Mouse (Mus musculus) frontal cortex, postnatal 10 days (tissue): Measurements from ENCODE around the gene Stxbp4.
A peak's percentile ranks its signal among the peaks of the same experiment; 100 is the strongest.

Experiments used
- DNase-seq, 2 experiments: peaks; one replicate each; pipeline ENCODE4 v3.0.0; 2022; ENCODE audit warnings: low spot score in 2 of 2, mixed read lengths in 1 of 2

The Stxbp4 gene

DNA sequence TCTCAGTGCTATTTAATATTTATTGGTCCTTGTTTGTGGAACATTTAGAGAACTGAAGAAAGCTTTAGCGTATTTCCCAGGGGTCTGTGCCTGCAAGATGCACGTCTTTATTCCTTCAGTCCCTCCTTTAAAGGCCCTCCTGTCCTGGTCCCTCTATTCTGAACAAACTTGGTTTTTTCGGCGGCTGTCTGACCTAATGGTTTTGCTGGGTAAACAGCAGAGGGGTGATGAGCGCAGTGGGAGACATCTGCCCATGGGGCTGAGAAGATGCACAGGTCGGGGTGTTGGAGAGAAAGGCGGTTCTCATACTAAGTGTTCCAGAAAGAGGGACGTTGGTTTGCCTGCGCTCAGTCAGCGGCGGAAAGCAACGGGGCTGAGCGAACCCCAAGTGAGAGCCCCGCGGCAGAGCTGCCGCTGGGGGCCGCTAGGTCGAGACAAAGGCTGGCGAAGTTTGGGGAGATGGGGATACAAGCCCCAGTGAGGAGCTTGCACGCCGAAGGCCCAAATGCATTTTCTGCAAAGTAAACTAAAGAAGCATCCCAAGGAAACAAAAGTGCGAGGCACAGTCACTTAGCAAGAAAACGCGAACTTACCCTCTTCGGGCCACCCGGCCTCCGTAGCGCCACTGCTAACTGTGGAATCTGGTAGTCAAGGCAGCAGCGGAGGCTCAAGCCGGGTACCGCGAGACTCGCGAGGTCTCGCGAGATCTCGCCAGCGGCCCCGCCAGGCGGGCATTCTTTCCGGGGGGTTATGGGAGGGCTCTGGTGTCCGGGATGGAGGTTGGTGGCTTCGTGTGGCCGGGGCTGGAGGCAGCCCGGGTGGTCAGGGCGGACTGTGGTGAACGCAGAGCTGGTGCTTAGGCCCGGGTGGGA is at the start of gene Stxbp4, which contains the start of gene Cox11:
Gene Stxbp4 (minus strand): TSS at position 645 of the 872 bp plus-strand sequence.
Gene Cox11 (plus strand): TSS at position 734 of the 872 bp plus-strand sequence.
- DNase-seq = peak; percentile 92 to 94

DNA sequence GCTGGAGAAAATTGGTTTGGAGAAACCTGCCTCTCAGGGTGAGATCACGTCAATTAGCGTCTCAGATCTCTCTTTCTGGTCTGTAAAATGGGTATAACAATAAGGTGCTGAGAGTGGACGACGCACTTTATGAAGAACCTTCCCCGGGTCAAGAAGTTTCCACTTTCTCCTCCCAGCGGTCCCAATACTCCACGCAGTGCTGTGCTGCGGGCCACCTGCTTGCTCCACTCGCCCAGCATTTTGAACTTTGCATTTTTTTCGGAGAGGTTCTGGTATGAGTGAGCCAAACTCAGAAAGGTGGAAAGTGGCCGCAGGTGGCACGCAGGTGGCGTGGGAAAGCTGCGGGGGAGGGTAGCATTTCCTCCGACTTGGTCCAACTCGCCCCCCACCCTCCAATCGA is 49.2 kb upstream of the Stxbp4 start:
- no peak for DNase-seq

DNA sequence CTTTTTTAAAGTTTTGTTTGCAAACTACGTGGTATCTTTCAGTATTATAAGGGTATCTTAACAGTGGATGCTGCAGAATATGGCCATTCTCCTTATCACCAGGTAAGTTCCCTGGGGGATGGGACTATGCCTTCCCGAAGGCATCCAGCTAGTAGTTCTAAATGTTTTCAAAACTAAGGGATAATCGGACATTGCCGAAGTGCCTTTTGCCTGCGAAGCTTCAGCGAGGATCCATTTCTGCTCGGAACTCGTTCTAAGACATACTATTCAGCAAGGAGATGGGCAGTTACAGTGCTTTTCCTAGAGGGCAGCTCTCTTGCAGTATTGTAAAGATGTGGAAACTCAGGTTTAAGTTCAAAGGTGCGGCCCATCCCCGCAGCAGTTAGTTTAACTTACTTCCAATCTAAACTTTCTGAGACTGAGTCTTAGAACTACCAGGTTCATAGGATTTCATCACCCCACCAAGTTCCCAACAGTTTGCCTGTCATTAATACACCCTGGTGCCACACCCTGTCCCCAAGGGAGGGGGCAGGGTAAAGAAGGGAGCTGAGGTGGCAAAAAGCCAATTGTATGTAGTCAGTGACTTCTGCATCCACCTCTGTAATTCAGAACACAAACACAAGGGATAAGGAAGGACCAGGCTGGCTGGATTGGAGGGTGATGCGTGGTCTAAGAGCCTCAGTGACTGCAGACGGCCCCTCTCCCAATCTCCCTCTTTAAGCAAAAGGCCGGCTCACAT is 48.6 kb upstream of the Stxbp4 start:
- no peak for DNase-seq

DNA sequence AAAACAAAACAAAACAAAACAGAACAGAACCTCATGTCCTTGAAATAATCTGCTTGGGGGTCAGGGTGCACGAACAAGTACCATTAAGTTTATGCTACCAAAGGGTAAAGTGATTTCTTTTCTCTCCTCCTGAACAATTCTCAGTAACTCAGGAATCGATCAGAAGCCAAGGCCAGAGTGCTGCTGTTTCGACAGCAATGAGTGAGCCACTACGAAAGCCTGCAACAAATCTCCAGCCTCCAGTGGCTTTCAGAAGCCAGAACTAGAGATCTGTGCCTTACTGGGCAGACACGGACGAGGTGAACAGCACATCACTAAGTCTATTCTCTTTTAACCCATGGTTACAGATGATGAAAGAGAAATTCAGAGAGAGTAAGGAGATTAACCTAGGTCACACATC is 47.3 kb upstream of the Stxbp4 start:
- no peak for DNase-seq

DNA sequence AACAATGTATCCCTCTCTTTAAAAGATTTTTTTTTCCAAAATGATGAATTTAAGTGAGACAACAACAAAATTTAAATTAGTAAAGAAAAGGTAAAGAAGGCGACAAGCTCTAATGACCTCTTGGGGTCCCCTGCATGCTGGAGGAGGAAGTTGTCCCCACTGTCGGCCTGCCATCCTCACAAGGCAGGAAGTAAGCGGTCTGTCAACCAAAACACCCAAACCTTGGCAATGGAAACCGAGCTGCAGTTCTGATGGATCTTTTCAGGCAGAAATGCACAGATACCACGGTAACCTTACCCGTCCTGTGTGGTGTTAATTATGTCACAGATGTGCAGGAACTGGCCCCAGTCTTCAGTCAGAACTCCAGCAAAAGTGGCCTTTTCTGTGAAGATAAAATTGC is 46.9 kb upstream of the Stxbp4 start:
- DNase-seq = no peak

DNA sequence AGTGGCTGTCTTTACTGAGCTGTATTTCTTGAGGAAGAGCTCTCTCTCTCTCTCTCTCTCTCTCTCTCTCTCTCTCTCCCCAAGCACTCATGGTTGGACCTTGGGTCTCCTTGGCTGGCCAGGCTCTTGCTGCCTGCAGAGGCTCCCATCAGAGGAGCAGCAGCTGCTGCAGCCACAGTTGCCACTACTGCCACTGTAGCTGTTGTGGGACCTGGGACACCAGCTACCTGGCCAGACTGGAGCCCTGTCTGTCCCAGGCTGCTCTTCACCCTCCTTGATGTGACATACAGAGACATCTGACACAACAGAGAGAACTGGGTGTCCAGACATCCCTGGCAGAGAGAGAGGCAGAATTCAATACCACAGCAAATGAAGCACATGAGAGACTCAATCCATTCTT is 43.3 kb upstream of the Stxbp4 start:
- DNase-seq = no peak

DNA sequence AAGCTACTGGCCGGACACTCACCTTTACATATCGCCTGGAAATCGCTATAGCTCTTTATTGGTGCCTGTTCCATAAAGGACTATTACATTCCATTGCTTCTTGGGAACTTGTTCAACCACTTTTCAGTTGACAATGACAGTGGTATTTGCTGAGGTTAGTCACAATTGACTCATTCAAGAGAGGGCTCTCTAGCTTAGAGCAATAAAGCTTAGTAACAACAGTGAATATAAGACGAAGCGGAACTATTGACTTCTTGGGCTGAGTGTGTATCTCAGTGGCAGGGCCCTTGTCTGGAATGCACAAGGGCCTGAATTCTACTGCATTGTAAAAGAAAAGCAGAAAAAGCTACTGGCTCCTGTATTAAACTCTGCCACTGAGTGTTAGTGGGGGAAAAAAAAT is 40.7 kb upstream of the Stxbp4 start:
- no peak for DNase-seq

DNA sequence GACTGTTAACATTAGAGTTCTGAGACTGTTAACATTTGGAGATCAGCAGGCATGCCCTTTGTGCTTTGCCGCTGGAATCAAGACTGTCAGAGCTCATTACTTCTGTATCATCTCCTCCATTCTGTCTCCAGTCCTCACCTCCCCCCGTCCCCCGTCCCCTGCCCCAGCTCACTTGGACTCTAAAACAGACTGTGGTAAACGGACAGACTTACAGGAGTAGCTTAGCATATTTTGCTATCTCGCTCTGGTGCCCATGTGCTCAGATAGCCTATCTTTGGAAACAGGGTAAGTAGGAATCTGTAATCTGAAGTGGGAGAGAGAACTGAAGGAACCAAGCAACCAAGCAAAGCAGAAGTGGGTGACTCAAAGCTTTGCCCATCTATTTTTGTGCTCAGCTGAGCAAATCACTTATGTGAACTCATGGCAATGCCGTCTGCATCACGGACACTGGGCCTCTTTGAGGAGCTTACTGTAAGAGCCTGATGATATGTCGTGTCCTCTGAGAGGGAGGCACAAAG is 39.9 kb upstream of the Stxbp4 start:
- DNase-seq = peak in 1 of 2 experiments; percentile 27

DNA sequence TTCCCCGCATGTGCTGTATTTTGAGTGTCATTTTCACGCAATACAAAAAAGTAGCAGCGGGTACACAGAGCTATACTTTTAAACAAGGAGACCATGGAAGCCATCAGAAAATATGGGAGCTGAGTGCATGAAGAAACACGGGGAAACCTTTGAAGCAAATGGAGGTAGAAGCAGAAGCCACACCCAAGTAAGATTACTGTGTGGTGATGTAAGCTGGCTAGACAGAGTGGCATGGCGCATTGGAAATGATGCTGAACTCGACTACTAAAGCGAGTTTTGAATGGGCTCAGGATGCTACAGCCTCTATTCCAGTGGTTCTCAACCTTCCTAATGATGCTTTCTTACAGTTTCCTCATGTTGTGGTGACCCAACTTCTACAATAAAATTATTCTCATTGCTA is 39.1 kb upstream of the Stxbp4 start:
- no peak for DNase-seq

DNA sequence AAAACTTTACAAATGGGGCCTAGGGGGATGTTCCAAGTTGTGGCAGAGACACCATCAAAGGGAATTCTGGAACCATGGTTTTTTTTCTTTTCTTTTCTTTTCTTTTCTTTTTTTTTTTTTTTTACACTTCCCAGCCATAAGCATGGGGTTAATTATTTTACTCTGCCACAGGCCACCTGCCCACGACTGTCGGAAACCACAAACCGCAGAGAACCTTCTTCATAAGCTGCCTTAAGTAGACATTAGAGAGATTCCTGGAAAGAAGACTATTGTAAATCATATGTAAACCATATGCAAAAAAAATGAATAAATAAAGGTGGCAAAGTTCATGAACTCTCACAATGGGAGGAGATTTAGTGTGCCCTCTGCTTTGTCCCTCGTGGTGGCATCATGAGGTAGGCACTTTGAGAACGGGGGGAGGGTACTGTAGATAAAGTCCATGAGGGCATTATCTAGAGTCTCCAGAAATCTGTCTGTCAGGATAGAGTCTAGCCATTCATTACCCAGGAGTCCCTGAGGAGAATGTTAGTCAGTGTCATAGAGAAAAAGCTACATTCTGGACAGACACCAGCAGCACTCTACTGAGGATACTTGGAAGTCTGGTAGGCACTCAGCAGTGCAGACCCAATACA is 37.7 kb upstream of the Stxbp4 start:
- no peak for DNase-seq

DNA sequence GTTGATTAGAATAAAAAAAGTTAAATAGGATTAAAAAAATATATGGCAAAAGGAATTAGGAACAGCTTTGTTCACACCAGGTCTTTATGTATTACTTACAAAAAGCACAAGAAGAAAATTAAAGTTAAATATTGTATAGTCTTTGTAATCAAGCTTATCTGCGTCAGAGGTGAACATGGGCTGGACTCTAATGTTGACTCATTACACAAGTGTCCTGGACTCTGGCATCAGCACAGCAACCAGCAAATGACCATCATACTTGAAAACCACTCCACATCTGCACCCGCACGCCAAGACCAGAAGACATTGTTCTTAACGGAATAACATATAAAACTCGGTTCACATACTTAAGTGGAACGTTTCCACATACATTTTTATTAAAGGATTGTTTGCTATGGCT is 29.4 kb upstream of the Stxbp4 start:
- no peak for DNase-seq

DNA sequence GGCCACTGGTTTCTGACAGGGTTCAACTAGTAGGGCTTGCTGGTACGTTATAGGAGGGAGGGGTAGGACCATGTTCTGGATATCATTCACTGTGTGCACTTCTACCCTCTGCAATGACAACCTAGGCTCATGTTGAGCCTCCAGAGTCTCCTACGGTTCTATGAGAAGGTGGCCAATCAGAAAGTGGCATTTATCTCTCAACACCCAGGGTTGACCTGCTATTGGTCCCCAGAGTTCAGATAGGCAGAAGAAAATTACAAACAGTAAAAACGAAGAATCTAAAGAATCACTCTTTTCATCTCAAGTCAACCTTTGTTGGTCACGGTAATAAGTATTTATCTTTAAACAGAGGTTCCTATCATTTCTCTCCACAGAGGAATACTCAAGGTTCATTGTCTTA is 29.0 kb upstream of the Stxbp4 start:
- DNase-seq = no peak

DNA sequence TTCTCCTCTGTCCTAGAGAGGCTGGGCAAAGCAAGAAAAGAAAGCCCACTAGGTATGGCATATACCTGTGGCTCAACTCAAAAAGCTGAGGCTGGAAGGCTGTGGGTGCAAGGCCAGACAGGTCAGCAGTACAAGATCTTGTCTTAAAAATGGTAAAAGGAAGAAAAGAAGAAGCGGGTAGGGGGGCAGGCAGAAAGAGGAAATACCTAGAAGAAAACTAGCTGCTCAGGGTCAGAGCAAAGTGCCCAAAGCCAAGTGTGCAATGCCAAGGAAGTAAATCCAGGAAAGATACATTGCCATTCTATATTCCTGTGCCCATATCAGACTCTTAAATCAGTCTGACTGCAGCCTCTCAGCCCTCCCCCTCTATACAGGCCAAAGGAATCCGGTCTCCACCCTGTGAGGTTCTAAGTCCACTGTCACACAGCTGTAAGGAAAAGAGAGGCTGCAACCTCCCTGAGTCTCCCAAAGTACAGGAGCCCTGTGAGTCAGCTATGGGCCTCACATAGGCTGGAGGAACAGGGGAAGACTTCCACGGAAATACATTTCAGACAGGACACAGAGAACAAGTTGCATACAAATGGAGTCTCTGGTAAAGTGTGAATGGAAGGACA is 28.4 kb upstream of the Stxbp4 start:
- DNase-seq = no peak

DNA sequence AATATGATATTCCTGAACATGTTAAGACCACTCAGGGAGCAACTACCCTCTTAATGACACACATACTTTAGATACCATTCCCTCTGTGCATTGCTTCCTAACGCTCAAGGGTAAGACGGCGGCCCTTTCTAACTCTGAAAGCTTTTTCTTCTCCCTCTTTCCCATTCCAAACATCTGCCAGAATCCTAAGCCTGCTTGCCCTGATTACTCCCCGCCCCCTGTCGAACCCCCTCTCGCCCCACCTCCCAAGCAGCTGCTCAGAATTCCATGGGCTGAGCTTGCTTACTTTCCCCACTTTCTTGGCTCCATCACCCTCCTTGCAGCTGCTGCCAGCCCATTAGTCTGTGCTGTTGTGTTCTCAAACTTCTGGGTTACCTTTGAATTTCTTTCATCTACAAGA is 27.3 kb upstream of the Stxbp4 start:
- DNase-seq = peak; percentile 29 to 34

DNA sequence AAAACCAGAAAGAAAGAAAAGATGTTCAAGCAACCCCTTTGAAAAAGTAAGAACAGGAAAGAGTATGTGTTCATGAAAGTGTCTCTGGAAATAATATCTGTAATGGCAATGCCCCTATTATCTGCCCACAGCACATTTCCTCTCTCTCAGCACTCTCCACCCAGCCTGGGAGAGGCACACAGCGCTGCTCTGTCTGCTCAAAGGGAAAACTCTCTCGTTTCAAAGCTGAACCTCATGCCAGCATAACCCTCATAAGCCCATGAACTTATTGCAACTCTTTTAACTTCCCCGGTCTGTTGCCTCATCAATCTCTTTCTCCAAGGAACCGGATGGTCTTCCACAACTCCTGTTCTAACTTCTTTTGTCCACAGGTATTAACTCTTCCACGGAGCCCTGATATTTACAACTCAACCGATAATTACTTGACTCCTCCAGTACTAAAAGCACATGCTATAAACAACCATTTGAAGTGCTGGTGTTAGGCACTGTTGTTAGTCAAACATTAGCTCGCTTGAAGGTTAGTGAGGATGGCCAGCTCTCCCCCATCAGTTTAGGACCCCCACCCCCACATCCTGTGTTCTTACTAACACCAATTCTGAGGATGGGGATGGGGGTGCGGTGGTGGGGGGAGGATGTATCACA is 26.6 kb upstream of the Stxbp4 start:
- DNase-seq = no peak

DNA sequence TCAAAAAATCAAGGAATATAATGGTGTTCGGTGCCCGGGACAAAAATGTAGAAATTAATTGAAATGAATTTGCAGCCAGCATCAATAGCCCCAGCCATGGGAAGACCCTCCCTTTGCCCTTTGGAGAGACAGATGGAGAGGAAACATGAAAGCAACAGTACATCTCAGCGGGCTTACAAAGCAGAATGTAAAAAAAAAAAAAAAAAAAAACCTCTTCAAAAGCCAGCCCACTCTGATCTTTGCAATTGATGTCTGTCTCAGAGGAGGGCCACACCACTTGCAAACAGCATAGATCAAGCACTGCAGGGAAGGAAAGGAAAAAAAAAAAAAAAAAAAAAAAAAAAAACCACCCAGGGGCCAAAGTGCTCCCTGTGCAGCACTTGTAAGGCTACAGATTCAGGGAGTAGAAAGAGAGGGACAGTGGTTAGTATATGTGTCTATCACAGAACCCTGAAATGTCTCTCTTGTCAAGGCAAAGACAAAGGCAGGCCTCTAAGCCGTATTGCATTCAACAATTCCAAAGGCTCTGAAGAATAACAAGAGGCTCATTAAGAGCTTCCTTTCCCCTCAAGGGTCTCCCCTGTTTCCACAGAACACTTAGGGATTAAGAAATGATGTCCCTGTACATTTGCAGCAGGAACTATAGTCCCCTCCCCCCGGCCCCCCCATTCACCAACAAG is 25.9 kb upstream of the Stxbp4 start:
- DNase-seq = no peak

DNA sequence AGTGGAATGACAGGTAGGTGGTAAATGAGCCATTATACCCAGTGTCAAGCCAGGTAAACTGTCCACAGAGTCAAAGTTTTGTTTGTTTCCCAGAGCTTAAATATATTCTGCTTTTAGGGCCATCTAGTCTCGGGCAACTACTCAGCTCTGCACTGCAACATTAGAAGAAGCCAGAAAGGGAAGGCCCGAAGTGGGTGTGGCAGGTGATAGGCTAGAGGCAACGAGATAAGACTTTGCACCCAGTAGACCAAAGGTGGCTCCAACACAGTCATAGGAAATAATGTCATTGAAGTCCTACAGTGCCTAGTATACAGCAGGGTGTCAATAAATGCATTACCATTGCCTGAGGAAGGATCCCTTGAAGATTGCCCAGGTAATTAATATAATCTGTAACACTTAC is 25.2 kb upstream of the Stxbp4 start:
- DNase-seq = no peak

DNA sequence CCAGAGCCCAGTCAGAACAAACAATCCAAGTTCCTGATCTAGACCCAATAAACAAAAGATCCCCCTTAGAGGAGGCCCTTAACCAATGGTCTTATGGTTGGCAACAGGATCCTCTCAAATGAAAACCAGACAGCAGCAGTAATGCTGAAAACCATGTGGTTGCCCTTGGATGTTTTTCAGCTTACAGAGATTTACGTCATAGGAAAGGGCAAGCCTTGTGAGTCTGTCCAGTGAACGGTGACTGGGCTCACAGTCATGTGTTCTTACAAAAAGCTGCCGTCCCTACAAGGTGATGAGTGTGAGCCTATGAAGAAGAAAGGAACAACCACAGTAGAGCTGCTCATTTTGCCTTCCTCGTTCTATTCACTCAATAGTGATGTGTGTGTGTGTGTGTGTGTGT is 22.8 kb upstream of the Stxbp4 start:
- DNase-seq = no peak

DNA sequence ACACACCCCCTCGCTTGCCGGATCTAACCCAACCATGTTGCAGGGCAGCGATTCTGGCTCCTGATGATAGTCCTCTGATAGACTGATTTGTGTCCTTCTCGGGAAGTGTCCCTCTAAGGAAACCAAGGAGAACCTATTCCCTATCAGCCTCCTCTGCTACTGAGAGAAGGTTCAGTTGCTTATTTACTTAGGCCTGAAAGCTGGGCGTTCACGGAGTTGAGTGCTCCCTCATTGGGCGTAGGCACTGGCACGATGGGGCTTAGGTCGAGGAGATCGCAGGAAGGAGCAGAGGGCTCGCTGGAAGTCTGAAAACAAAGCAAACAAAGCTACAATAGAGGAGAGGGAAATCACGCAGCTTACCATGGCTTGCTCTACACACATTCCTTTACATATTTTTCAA is 19.6 kb upstream of the Stxbp4 start:
- no peak for DNase-seq

DNA sequence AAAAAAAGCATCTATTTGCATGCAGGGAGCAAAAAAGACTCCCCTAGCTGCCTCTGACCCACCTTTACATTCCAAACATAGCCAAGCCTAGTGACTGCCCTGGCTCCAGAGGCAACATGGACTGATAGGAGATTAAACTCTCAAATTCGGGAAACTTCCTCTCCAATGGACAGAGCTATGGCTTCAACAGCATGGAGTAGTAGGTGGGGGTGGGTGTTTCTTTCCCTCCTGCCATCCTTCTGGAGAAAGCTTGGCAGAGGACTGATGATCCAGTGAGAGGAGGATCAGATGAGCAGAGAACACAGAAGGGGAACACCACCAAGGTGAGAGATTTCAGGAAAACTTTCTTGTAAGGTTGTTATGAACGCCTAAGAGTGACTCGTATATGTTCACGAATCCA is 14.7 kb upstream of the Stxbp4 start:
- no peak for DNase-seq
